Mouse (Mus musculus) kidney, adult 18-20 months (tissue): Measurements from ENCODE around the gene Rbfox1.

ENCODE experiments used
- DNase-seq: peaks from one replicate; pipeline ENCODE4 v3.0.0; 2021

Gene Rbfox1

GRCm38 (mm10) chr16:6976341-6976740 is 1091.2 kb downstream of the Rbfox1 start:
- no peak for DNase-seq

DNA sequence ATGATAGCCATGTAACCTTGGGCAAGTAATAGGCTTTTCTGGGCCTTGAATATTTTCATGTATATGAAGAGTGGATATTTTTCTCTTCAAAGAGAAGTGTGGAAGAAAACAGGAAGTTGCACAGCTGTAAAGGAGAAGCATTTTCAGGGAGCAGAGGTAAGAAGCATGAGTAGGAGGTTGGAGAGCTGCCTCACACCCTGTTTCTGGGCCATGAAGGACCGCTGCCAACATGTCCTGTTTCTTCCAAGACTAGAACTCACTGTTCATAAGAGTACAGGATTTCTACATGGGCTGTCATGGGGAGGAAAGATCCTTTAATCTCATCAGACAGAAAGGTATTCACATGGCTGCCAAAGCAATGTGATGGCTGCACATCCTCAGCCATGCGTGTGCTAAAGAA is 1098.8 kb downstream of the Rbfox1 start:
- DNase-seq: no peak

DNA sequence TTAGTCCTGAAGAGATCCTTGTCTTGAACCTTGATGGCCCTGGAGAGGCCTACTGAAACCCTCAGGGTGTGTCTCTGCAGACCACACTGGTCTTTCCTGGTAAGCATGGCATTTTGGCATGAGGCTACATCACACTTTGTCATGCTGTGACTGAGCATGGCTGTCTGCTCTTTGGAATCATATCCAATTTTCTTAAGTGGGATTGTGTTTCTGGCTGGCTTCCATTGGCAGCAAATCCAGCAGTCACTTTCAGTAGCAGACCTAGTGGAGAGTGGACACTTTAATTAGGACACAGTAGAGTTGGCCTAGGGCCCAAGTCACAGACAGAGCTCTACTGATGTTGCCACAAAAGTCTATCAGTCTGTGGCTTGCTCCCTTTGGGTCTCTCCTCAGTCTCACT is 1100.9 kb downstream of the Rbfox1 start:
- DNase-seq: no peak

DNA sequence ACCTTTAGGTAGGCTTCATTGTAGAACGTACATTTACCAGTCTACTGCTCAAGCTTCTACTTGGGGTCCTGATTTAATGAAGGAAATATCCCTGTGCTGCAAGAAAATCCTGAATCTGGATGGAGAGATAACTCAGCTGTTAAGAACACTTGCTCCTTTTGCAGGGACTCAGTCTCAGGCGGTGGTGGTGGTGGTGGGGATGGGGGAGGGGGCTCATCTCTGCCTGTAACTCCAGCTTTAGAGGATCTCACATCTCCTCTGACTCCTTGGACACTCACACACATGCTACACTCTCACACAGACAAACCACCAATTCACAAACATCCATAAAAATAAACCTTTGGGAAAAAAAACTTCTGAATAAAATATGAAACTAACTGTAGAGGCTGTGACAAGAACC is 1101.3 kb downstream of the Rbfox1 start:
- DNase-seq: no peak

GRCm38 (mm10) chr16:6992251-6992650 is 1107.1 kb downstream of the Rbfox1 start:
- DNase-seq: no peak

GRCm38 (mm10) chr16:6993180-6993579 is 1108.0 kb downstream of the Rbfox1 start:
- DNase-seq: no peak

GRCm38 (mm10) chr16:6997109-6997508 is 1112.0 kb downstream of the Rbfox1 start:
- DNase-seq: no peak

- DNase-seq: no peak
Observed at GRCm38 (mm10) chr16:6997834-6998233, 1112.7 kb downstream of the Rbfox1 start.

DNA sequence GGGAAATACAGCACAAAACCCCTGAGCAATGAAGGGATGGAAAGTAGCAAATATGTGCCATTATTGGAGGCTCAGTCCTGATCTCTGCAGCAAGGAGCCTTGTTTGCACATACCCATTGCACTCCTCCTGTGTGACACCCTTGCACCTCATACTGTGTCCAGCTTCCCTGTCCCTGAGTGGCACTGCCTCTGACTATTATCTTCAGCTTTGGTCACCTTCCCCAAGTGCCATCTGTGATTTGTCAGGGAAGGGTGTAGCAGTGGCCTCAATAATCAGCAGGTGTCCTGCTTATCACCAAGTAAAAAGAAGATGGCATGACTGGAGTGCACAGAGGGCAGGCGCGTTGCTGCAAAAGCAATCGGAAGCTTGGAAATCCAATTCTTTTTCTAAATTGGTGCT is 1119.4 kb downstream of the Rbfox1 start:
- DNase-seq: no peak

DNA sequence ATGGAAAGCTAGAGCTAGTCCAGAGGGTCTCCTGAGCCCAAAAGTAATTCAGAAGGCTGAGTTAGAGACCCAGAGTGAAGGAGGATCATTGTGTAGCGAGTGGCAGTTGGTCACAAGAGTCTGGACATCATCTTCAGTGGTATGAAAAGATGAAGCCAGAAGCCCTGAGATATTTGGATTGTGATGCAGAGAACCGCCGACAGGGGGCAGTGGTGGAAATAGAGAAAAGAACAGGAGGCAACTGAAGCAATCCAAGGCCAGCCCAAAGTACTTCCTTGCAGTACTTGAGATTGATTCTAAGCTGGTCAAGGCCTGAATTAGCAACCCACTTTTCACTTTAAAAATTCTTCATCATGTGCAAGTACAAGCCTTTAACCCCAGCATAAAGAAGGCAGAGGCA is 1120.3 kb downstream of the Rbfox1 start:
- DNase-seq: peak; percentile 19

DNA sequence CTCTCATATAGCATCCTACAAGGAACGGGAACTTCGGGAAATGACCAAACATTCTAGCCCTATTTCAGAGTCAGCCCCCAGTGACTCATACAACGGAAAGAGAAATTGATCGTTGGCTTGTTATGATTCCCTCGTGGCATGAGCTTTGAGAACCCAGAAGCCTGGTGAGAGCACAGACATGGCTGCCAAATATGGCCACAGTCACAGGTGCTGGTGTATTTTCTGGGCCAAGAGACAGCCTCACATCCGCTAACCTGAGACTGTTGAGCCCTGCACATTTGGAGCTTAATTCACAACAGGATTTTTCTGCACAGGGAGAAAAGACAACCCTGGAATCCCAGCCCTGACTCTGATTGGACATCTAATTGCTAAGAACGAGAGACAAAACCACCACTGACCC is 1132.2 kb downstream of the Rbfox1 start:
- no peak for DNase-seq

- no peak for DNase-seq
Observed at GRCm38 (mm10) chr16:7034231-7034630, 1149.1 kb downstream of the Rbfox1 start.

- DNase-seq: no peak
Observed at GRCm38 (mm10) chr16:7036566-7036965, 1151.4 kb downstream of the Rbfox1 start.

DNA sequence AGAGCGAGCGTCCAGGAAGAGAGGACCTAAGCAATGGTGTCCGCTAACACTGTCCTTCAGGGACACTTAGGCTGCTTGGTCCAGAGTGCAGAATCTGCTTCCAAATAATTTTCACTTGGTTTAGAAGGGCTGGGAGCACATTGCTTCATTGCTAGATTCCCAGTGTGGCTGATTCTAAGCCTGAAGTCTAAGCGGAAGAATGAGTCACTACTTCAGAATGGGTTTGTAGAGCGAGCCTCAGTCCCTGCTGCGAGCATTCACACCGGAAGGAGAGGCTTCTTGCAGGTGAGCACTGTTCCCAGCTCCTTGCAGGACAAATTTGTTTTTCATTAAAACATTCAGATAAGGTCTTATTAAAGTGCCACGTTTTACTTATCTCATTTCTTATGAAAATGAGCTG is 1151.8 kb downstream of the Rbfox1 start:
- DNase-seq: no peak

DNA sequence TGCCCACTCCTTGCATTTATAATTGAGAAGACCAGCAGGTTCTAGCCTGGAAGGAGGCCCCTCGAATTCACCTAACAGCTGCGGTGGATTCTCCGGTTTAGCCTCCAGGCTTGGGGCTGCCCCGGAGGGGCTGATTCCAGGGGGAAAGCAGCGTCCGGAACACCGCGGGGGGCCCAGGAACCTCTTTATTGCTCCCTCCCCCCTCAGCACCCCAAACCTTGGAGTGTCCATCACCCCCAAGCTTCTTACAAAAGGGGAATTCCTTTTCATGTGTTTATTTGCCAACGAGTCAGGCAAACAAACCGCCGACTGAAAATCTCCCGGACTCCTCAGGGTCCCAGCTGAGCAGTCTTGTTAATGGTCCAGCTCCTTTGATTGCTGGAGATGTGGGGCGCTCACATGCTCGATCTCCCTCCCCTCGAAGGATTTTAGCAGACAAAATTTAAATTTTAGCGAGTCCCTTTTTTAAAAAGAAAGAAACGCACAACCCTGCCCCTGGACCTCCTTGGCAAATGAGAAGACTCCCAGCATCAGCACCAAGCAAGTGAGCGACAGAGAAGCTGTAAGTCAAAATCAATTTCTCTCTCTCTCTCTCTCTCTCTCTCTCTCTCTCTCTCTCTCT is 1153.6 kb downstream of the Rbfox1 start:
- DNase-seq: no peak

- DNase-seq: no peak
Observed at GRCm38 (mm10) chr16:7039404-7040367, 1154.5 kb downstream of the Rbfox1 start.

DNA sequence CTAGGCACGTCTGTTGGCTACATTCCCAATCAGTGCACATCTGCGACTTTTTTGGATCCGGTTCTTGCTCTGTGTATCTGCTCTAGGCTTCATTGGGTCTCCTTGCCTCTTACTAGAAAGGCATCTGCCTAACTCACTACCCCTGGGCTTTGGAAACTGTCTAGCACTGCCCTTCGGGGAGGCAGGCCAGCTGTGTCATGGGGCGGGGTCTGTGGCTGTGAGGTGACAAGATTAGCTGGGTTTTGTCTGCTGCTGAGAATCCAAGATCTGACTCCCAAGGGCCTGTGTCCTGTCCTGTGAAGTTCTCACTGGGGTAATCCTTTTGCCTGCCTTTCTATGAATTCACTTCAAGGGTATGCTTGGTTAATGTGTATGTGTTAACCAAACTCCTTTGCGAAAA is 1155.5 kb downstream of the Rbfox1 start:
- no peak for DNase-seq

DNA sequence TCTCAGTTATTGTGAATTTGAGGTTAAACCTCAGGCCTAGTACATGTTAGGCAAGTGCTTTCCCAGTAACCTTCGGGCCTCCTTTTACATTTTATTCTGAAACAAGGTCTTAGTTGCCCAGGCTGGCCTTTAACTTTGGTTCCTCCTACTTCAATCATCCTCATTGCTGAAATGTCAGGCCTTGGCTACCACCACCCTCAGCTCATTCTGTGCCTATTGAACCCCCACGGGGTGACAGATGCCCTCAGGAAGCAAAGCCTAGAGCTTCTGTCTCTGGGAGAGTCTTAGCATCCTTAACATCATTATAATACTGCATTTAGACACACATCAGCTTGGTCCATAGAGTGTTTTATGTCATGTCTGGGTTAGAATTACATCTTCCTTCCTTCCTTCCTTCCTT is 1162.3 kb downstream of the Rbfox1 start:
- no peak for DNase-seq

DNA sequence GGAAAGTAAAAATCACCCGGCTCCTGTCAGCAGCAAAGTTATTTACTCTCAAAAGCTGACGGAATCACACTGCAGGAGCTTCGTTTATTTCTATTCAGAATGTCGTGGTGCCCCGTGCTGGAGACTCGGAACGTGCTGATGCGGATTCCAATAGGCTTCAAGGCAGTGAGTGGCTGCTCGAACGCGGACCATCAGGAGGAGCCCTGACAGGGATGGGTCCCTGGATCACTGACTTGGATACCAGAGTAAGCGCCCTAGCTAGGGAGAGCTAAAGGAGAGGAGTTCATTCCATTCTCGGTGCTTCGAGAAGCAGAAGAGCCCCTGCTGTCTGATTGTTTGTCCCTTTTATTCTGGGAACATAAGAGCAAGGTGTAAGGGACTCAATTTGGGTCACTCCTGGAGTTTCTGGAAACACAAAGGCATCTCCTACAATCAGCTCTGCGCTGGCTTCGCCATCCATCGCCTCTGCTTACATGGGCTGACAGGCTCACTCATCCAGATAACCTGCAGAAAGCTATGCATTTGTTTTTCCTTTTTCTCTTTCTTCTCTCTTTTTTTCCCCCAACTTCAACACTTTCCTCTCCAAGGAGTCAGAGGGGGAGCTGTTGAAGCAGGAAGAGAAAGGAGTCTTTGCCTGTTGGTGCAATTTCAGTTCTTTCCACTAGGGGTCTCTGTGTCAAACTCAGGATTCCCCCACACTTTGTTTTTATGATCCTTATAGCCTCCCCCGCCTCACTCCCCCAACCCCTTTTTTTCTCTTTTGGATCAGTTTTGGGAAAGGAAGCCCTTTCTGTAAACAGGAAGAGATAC is 1164.2 kb downstream of the Rbfox1 start:
- peak; percentile 5 for DNase-seq

- DNase-seq: no peak
Observed at GRCm38 (mm10) chr16:7050945-7051344, 1165.8 kb downstream of the Rbfox1 start.

GRCm38 (mm10) chr16:7051991-7052390 is 1166.8 kb downstream of the Rbfox1 start:
- no peak for DNase-seq

DNA sequence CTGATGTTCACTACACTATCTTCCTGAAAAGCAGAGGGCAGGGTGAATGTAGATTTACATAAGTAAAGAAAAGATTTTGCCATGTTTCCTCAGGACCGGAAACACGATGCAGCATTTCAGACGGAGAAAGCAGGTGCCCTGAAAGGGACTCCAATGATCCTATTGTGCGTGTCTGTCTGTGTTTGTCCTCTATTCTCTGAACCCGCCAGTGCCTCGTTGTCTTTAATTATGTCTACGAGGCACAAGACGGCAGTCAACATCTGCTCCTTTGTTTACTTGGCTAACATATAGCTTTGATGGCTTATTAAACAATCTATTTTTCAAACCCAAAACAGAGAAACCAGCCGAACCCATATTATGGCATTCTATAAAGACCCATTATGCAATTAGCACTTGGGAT is 1167.3 kb downstream of the Rbfox1 start:
- no peak for DNase-seq

- DNase-seq: no peak
Observed at GRCm38 (mm10) chr16:7057789-7058188, 1172.6 kb downstream of the Rbfox1 start.

DNA sequence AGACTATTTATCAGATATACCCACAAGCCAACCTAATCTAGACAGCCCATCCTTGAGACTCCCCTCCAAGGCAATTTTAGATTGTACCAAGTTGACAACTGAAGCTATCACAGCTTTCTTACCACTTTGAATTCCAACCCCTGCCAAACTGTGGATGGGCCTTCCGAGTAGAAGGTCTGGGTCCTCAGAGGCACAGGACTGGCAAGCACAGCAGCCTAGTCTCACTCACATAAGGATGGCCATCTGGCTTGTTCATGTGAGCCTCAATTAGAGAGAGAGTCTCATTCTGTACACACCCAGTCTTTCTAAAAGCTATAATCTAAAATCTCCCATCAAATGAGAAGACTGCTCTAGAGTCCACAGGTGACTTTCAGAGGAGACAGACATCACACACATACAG is 1173.4 kb downstream of the Rbfox1 start:
- no peak for DNase-seq
